Mouse (Mus musculus) megakaryocyte, embryonic 14.5 days (primary cell): Measurements from ENCODE around the gene Map3k20.

Experiments used
- FLI1 ChIP-seq: IDR thresholded peaks from 2 replicates; pipeline ENCODE4 v1.6.1; 2012; ENCODE audit warnings: low read length, inconsistent platforms, mixed read lengths
- GATA1 ChIP-seq: IDR thresholded peaks from 3 replicates; pipeline ENCODE4 v1.6.1; 2012; ENCODE audit warnings: mixed read lengths, low read length, inconsistent platforms, borderline replicate concordance

- no peak for TF ChIP-seq GATA1
- TF ChIP-seq FLI1, result no peak
These were observed 46.6 kb downstream of the Map3k20 start for GRCm38 (mm10) chr2:72332067-72332466.
